Mouse (Mus musculus) intestine, postnatal 0 days (tissue): ENCODE results near the gene St7. TPM values are rescaled to one million over a fixed set of nuclear protein-coding genes. Genes with fewer than 3 reads are reported as not detected.

Experiments
- ATAC-seq: fragments of 200-750 bp; cut with Nextera tagmentation; 2 replicates; pipeline ENCODE4 v1.8.0; 2017; ENCODE audit warnings: mild to moderate bottlenecking, moderate TSS enrichment, moderate library complexity
- H3K27ac ChIP-seq: fragments of 300-500 bp; sonication (generic); 2 replicates; pipeline ENCODE4 v1.5.1; 2014; ENCODE audit warnings: mild to moderate bottlenecking, low read depth, low read length, moderate library complexity
- H3K27me3 ChIP-seq: fragments of 300-500 bp; sonication (generic); replicated peaks from 2 replicates; pipeline ENCODE4 v1.6.1; 2014; ENCODE audit warnings: low read length, mixed read lengths; ENCODE audit not compliant: control insufficient read depth, insufficient read depth
- H3K36me3 ChIP-seq: fragments of 300-500 bp; sonication (generic); 2 replicates; pipeline ENCODE4 v1.6.1; 2014; ENCODE audit warnings: mild to moderate bottlenecking, moderate library complexity; ENCODE audit not compliant: control insufficient read depth, insufficient read depth
- H3K4me1 ChIP-seq: fragments of 300-500 bp; sonication (generic); replicated peaks from 2 replicates; pipeline ENCODE4 v1.6.1; 2014; ENCODE audit warnings: antibody characterized with exemption, low read length, mixed read lengths; ENCODE audit not compliant: control insufficient read depth, insufficient read depth
- H3K4me2 ChIP-seq: fragments of 300-500 bp; sonication (generic); replicated peaks from 2 replicates; pipeline ENCODE4 v1.6.1; 2014; ENCODE audit warnings: low read depth, mild to moderate bottlenecking, moderate library complexity
- H3K4me3 ChIP-seq: fragments of 300-500 bp; sonication (generic); 2 replicates; pipeline ENCODE4 v1.5.1; 2014; ENCODE audit warnings: low read depth, low read length
- H3K9ac ChIP-seq: fragments of 300-500 bp; sonication (generic); 2 replicates; pipeline ENCODE4 v1.6.1; 2014; ENCODE audit warnings: mild to moderate bottlenecking, low read depth, low read length
- H3K9me3 ChIP-seq: fragments of 300-500 bp; sonication (generic); 2 replicates; pipeline ENCODE4 v1.6.1; 2016; ENCODE audit warnings: mixed run types; ENCODE audit not compliant: control insufficient read depth
- CTCF ChIP-seq: sonication (generic); IDR thresholded peaks from 2 replicates; pipeline ENCODE4 v1.5.1; 2016; ENCODE audit warnings: low read depth, mild to moderate bottlenecking, control low read depth, antibody characterized with exemption, moderate library complexity
- WGBS: fragments of 180-500 bp; shearing (Covaris S2); extraction: QIAGEN DNeasy Blood & Tissue Kit; methylation state at CpG from one replicate; pipeline ENCODE4 v1.1.7; 2014; 5-methylcytosine and 5-hydroxymethylcytosine counted together
- polyA plus RNA-seq: library from polyadenylated mRNA; unstranded; fragments of >200 nt; fragmentation: Nextera tagmentation; extraction: Ambion mirVana; gene quantifications from 2 replicates; pipeline ENCODE4 v1.2.1, GENCODE M21; 2015

St7 gene
- polyA plus RNA-seq, 1 experiment from 2014 or later = 11.2 TPM

DNA sequence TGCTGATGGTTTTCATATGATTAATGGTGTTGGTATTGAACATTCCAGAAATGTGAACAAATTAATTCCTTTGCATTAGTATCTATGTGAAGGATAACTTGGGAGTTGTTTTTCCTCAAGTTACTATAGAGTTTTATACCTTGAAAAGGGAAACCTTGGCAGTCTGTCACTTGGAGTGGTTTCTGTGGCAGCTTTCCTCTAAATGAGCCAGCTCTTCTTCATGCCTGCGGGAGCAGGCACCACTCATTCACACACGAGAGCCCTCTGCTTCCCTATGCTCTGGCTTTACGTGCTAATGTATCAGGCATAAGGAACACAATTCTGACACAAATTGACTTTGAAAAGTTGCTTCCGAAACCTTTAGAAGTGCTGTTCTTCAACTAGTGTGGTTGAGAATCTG is 224.5 kb downstream of the St7 start:
- H3K27me3 ChIP-seq = no peaks in the 10 kb centered on the region
- WGBS = 87% methylated on average over 4 of the region's 4 CpGs
- H3K9me3 ChIP-seq = no peaks in the 10 kb centered on the region
- no peak overlapping the region for H3K4me2 ChIP-seq
- H3K4me3 ChIP-seq = no peak overlapping the region
- TF ChIP-seq CTCF = no peak
- H3K4me1 ChIP-seq = no peaks in the 10 kb centered on the region
- no peaks in the 10 kb centered on the region; the same call in 1 of the 2 replicates for H3K36me3 ChIP-seq
- no peak overlapping the region for H3K9ac ChIP-seq
- ATAC-seq = no peak
- no peak overlapping the region for H3K27ac ChIP-seq

DNA sequence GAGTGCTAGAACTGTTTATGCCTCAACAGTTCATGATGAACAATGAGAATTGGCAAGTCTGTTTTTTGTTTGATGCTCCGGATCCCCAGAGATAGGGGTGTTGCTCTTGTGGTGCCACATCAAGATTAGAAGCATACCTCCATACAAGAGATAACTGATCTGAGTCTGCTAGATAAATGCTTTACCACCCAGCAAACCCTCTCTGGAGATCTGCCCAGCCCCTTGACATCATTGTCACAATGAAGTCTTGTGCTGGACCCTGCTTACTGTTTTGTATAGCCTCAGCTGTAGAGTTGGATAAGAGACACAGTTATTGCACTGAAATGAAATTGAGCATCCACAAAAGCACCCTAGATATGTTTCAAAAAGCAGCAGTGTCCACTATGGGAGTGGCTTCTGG is 229.4 kb downstream of the St7 start:
- no peak for ATAC-seq
- Histone ChIP-seq H3K4me2 (no peak overlapping the region), H3K27ac (no peak overlapping the region), H3K4me1 (no peaks in the 10 kb centered on the region), H3K9ac (no peak overlapping the region), H3K36me3 (no peaks in the 10 kb centered on the region), H3K27me3 (no peaks in the 10 kb centered on the region), H3K9me3 (no peaks in the 10 kb centered on the region), H3K4me3 (no peak overlapping the region)
- no peak for TF ChIP-seq CTCF
- 95% methylated on average over 1 of the region's 1 CpGs for WGBS

DNA sequence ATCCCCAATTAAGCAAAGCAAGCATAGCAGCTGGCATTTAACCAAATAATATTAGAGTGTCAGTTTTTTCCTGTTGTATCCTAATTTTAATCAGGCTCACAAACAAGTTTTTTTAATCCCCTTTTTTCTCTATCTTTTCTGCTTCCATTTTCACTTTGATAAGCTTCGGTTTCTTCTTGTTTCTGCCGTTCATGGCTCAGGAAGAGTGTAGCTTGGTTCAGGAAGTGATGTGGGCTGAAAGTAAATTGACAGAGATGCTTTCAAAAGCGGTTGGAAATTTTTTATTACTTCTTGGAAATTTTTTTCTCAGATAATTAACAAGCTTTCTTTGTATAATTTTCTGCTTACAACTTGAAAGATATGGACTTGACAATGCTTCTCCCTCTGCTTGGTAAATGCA is 230.2 kb downstream of the St7 start:
- Histone ChIP-seq H3K36me3 (no peaks in the 10 kb centered on the region), H3K4me3 (no peak overlapping the region), H3K27me3 (no peaks in the 10 kb centered on the region), H3K9me3 (no peaks in the 10 kb centered on the region), H3K27ac (no peak overlapping the region), H3K4me2 (no peak overlapping the region), H3K9ac (no peak overlapping the region), H3K4me1 (no peaks in the 10 kb centered on the region)
- no peak for ATAC-seq
- 68% methylated on average over 3 of the region's 3 CpGs for WGBS
- no peak for TF ChIP-seq CTCF

DNA sequence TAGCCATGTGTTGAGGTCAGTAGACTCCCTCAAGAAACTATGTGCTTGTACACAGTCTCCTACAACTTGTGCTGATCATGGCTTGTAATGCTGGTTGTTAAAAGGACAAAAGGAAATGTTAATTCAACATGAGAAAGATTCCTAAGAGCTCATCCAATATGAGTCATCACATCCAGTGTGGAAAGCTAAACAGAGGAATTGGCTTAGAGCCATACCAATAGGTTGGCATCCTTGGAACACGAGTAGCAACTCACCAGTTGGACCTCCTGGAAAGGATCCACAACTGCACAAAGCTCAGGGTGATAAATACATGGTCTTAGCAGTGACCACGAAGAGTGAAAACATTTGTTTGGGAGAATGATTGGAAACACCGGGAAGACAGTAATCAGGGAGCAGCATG is 230.6 kb downstream of the St7 start:
- ATAC-seq = no peak
- Histone ChIP-seq H3K4me2 (no peak overlapping the region), H3K36me3 (no peaks in the 10 kb centered on the region), H3K4me3 (no peak overlapping the region), H3K9me3 (no peaks in the 10 kb centered on the region), H3K27me3 (no peaks in the 10 kb centered on the region), H3K27ac (no peak overlapping the region), H3K9ac (no peak overlapping the region), H3K4me1 (no peaks in the 10 kb centered on the region)
- TF ChIP-seq CTCF = no peak
- 51% methylated on average over 3 of the region's 3 CpGs for WGBS

DNA sequence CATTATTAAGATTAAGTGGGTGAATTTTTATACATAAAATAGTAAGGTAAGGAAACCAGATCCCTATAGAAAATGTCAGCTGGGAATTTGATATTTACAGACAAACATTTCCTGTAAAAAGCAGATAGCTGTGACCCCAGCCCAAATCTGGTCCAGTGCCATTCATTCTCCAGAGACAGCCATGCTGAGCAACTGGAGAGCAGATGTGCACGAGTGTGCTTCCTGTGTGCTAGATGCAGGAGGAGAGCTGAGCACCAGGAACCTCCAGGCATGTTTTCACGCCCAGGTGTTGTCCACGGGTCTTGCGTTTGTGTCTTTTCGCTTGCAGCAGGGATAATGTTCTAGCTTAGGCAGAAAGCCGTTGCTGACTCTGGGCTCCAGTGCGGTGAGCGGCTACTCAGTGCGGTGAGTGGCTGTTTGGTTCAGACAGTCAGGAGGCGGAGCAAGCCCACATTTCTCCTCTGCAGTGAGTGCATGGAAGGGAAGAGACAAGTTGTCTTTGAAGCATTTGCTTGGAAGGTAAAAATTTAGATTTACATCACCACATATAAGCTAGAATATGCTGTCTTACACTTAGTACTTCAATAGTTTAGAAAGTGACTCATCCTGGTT is 231.3 kb downstream of the St7 start:
- H3K9ac ChIP-seq = no peak overlapping the region

DNA sequence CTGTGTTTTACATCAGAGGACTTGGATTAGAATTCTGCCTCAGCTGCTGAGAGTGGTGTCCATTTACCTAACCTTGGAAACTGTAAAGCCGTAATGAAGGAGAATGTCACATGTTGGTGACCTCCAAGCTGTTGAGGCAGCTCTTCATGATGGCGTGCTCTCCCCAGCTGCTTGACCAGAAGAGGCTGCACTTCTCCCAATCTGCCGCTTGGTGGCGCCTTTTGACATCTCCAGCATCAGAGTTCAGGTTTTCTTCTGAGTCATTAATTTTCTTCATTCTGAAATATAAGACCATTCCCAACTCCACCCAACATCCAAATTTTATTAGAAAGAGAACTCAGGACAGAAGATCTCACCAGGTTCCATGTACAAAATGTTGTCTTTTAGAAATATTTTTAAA is 232.5 kb downstream of the St7 start:
- no peak overlapping the region for H3K9ac ChIP-seq
- H3K27me3 ChIP-seq = no peaks in the 10 kb centered on the region
- ATAC-seq = no peak
- H3K4me3 ChIP-seq = no peak overlapping the region
- no peak overlapping the region for H3K4me2 ChIP-seq
- no peaks in the 10 kb centered on the region for H3K36me3 ChIP-seq
- no peaks in the 10 kb centered on the region for H3K9me3 ChIP-seq
- peak; percentile 72 for TF ChIP-seq CTCF
- no peak overlapping the region for H3K27ac ChIP-seq
- WGBS = 42% methylated on average over 4 of the region's 4 CpGs
- no peaks in the 10 kb centered on the region for H3K4me1 ChIP-seq

More for the DNA sequence above, 231.3 kb downstream of the St7 start:
- ATAC-seq = no peak
- no peaks in the 10 kb centered on the region for H3K36me3 ChIP-seq
- no peaks in the 10 kb centered on the region for H3K9me3 ChIP-seq
- no peaks in the 10 kb centered on the region for H3K4me1 ChIP-seq
- no peaks in the 10 kb centered on the region for H3K27me3 ChIP-seq
- no peak for TF ChIP-seq CTCF
- no peak overlapping the region for H3K4me2 ChIP-seq
- no peak overlapping the region for H3K4me3 ChIP-seq
- H3K27ac ChIP-seq = no peak overlapping the region
- 81% methylated on average over 10 of the region's 10 CpGs for WGBS

DNA sequence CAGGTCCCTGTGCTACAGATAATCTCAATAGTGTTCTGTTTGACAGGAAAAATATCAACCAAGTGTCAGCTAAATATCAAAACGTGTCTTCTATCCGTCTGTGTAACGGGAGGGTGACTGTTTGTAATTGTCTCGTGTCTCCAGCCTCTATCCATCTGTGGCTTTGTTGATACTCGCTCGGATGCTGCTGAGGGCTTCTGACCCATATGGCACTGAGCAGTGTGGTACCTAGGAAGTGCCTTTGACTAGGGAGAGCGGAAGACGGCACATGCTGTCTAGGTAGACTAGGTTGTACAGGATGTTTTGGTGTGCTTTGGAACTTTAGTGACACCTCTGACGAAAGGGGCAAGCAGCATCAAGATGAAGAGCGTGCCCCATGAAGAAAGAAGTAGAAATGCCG is 235.0 kb downstream of the St7 start:
- H3K4me2 ChIP-seq = no peak overlapping the region
- 79% methylated on average over 11 of the region's 11 CpGs for WGBS
- no peak for TF ChIP-seq CTCF
- no peaks in the 10 kb centered on the region for H3K36me3 ChIP-seq
- H3K4me3 ChIP-seq = no peak overlapping the region
- H3K9me3 ChIP-seq = no peaks in the 10 kb centered on the region
- no peaks in the 10 kb centered on the region for H3K4me1 ChIP-seq
- no peak overlapping the region for H3K9ac ChIP-seq
- no peak overlapping the region for H3K27ac ChIP-seq
- no peak for ATAC-seq
- H3K27me3 ChIP-seq = no peaks in the 10 kb centered on the region
